Mouse (Mus musculus) retina, postnatal 7 days (tissue): ENCODE measurements around the gene Rab12.

Experiments
- DNase-seq: peaks from one replicate; pipeline ENCODE4 v3.0.0-alpha.2; 2012; ENCODE audit warnings: low read depth, low spot score

Rab12 gene

GRCm38 (mm10) chr17:66448421-66449405 lies 70.8 kb downstream of the Rab12 start:
- DNase-seq: no peak

GRCm38 (mm10) chr17:66447978-66448377 lies 71.6 kb downstream of the Rab12 start:
- DNase-seq: no peak

GRCm38 (mm10) chr17:66447007-66447312 lies 72.6 kb downstream of the Rab12 start:
- DNase-seq: no peak

- no peak for DNase-seq
These were observed 73.1 kb downstream of the Rab12 start for GRCm38 (mm10) chr17:66446196-66447006.
